Mouse (Mus musculus): ENCODE data around the gene Nupr1.

DNA sequence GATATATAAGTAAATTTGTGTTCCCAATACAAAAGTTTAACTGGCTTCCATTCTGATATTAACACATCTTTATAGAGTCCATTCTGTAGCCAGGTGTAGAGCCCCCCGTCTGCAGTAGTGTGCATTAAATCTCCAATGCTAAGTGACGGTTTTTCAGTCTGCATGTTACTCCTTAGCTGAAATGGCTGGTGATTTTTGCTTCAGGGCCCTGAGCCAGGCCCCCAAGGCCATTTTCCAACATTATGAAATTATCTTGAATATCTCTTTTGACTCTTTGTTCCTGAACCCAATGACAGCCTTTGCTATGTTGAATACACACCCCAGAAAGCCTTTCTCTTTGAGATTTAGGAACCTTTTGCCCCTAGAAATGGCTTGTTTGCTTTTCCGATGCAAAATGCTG lies 29.1 kb upstream of the Nupr1 start:
- no peak for TF ChIP-seq CTCF (IDR thresholded peaks at IDR 0.05 in 2 of 3, conservative IDR thresholded peaks at IDR 0.05 in 1 of 3; ENCODE audit: control insufficient read depth in 1 of 3, insufficient read depth in 1 of 3, low read depth in 2 of 3, low read length in 3 of 3, poor library complexity in 1 of 3, severe bottlenecking in 1 of 3)
- TF ChIP-seq POLR2A (IDR thresholded peaks at IDR 0.05; ENCODE audit: control insufficient read depth in 1 of 2, insufficient read depth in 1 of 2, low read depth in 1 of 2, low read length in 2 of 2, poor library complexity in 1 of 2) = no peak
- no peak for TF ChIP-seq MYC (IDR thresholded peaks at IDR 0.05; ENCODE audit: low read depth, low read length)
- no peak for TF ChIP-seq NELFE (IDR thresholded peaks at IDR 0.05; ENCODE audit: low read depth, low read length)
- TF ChIP-seq TAL1 (IDR thresholded peaks at IDR 0.05; ENCODE audit: low read length) = no peak
- no peak for TF ChIP-seq TCF12 (IDR thresholded peaks at IDR 0.05; ENCODE audit: low read depth, low read length)

All from MEL (cell line).